Mouse (Mus musculus): ENCODE measurements around the gene AF067063.
"Not testable (repeated sequence)": the region's sequence is repeated elsewhere in the genome, so short reads cannot be mapped to it uniquely, and the experiment has no call there.

Gene AF067063

DNA sequence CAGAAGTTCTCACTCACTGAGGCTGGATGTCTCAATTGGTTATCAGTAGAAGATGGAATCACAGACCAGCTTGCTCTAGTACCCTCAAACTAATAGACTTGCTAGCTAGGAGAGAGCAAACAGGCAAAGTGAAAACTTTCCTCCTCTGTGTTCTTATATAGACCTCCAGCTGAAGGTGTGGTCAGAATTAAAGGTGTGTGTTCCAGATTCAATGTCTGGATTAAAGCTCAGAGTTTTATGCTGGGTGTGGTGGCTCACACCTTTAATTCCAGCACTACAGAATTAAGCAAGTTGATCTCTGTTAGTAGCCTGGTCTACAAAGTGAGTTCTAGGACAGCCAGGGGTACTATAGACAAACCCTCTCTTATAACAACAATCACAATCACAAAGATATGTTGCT lies at the start of gene AF067063:
Gene AF067063 (minus strand): TSS at position 101 of the 400 bp plus-strand sequence.
- DNase-seq, result not testable (repeated sequence)

DNA sequence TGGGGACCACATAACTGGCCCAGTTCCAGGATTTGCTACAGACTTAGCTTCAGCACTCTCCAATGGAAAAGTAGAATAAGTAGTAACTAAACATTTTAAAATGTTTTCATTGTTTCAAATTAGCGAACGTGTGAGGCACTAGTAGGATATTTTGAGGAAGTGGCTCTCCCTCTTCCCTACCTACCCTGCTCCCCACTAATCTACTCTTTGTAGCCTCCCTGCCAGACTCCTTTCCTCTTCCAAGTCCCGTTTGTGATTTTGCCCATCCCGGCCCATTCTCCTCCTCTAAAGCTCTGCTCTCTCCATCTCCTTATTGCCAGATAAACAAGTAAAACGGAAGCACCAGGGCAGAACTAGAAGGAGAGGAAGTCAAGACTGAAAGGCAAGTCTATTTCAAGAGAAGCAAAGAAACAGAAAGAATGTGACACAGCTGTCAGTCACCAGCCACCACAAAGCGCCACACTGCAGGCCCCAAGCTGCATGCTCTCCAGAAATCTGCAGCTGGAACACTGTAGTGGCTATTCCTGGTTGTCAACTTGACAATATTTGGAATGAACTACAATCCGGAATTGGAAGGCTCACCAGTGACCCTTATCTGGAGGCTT lies 34.5 kb upstream of the AF067063 start:
- DNase-seq, result not testable (repeated sequence)

DNA sequence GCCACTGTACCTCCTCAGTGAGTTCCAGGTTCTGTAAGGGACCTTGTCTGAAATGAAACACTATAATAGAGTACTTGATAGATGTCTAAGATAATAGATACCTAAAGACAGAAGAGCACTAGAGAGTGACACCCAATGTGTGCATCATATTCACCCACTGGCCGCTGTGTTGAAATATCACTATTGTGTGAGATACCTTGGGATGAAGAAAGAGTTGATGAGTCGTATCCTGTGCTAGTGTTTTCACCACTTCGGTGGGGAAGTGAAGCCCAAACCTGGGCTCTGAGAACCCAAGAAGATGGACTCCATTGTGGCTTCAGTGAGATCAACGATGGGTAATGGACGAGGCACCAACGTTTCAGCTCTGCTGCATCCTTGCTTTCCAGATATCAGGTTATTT lies 32.4 kb upstream of the AF067063 start:
- not testable (repeated sequence) for DNase-seq

DNA sequence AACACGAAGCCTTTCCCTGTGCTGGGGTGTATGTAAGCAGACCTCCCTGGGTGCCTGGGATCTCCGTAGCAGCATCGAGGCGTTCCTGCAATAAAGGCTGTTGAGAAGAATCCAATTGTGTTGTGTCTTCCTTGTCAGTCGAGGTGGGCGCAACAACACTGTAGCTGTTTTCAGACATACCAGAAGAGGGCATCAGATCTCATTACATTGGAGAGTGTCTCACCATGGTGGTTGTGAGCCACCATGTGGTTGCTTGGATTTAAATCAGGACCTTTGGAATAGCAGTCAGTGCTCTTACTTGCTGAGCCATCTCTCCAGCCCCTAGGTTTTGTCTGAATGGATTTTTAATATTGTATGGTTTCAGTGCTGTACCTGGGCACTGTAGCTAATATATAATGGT lies 10.0 kb upstream of the AF067063 start:
- not testable (repeated sequence) for DNase-seq

DNA sequence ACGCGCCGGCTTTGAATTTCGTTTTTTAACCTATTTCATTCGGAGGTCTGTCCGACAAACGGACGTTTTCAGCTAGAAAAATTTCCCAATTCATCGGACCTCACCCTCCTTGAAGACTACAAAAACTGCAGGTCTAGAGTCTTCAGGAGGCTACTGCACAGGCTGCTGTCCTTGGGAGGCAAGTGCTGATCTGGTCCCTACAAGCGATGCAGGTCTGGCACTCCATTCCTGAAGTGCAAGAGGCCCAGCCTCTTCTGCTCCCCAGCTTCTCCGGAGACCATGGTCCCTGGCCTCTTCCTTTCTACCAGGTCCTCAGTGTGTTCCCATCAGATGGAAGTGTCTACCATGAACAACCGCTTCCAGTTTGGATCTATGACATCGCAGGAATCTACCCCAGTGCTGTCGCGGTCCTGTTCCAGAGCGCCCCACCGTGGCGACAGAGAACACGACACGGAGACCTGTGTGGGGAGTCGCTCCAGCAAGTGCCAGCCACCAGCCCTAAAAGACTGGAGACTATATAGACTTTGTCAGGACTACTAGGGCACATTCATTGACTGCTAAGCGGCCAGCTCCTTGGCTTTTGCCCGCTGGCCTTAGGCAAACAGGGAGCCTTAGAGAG lies 7.8 kb upstream of the AF067063 start:
- peak; percentile 9 to 11 for DNase-seq

DNA sequence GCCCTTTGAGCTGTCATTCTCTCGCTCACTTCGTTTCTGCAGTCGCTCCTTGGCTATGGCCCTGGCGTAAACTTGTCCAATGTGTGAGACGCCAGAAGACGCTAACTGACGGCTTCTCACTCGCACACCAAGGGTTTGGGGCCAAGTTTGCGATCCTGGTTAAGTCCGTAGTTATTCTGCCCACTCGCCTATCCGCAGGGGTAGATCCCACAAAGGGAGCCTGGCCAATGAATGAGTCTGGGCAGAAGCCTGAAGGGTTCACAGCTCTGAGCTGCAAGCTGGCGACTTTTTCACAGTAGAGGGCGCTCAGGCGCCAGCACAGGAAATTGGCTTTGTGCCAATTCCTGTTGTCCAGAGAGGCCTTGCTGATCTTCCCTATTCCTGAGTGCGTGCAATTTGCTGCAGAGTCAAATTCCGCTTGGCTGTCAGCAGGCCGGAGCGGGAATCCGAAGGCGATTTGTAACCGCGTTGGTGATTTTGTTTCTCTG lies 6.4 kb upstream of the AF067063 start:
- DNase-seq, result peak; percentile 13 to 21

DNA sequence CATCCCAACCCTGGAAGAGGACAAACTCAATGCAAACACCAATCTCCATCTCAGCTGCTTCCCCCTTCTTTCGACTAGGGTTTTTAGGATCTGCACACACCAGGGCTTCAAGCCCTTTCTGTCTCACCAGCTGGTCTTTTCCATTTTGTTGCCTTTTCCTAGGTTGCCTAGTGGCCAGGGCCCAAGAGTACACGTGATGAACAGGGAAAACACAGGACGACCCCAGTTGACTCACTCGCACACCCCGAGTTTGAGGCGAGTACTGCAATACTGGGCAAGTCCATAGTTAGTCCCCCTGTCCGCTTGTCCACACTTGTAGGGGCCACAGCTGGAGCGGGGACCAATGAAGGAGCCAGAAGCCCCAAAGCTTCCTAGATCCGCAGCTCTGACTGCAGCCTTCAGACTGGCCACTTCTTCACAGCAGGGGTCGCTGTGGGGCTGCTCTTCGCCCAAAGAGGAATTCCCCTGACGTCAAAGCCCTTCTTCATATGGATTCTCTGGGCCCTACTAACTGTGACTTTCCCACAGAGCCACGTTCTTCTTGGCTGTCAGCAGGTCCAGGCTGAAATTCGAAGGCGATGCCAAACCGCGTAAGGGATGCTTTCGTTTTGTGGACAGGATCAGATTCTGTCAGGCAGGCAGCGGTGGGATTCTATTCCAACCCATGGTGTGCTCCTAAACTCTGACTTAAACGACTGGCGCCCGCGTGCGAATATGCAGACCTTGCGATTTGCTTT lies 5.5 kb upstream of the AF067063 start, which contains the start of gene D13Ertd608e:
Gene D13Ertd608e (plus strand): TSS at position 687 of the 737 bp plus-strand sequence.
- peak; percentile 15 to 34 for DNase-seq

DNA sequence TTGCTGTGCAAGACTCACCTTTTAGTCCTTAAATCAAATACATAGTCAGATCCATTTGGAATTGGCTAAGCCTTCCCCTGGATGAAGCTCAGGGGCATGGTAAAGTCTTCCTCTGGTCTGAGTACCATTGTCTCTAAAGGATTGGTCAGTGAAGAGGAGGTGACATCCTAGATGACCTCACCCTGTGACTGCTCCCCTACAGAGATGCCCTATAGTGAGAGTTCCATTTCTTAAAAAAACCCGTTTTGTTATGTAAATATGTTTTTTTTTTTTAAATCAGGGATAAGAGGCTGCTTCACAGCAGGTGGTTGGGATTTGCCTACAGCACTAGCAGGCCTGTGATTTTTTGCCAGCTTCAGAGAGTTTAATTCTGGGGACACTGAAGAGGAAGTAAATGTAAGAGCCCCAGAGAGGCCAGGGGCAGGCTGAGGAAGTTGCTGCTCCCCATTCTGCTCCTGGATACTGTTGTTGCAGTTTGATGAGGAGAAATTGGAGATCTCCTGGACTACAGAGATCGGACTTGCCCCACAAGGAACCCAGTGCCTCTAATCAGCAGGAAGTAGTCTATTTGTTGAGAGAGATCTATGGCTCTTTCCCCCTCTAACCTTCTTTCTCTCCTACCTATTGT lies 12.3 kb downstream of the AF067063 start:
- no peak for DNase-seq

DNA sequence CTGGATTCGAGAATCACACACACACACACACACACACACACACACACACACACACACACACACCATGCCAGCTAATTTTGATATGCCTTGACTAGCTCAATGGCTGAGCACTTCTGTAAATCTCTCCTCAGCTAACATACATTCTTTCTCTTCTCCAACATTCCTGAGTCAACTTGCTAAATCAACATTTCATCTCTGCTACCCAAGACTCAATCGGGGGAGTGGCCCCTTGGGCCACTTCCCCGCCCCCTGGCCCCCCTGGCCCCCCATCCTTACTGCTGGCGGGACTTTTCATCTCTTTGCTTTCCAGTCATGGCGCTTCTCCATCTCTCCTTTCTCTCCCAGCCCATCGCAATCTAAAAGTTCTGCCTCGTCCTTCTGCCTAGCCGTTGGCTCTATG lies 13.2 kb downstream of the AF067063 start:
- DNase-seq, result no peak

DNA sequence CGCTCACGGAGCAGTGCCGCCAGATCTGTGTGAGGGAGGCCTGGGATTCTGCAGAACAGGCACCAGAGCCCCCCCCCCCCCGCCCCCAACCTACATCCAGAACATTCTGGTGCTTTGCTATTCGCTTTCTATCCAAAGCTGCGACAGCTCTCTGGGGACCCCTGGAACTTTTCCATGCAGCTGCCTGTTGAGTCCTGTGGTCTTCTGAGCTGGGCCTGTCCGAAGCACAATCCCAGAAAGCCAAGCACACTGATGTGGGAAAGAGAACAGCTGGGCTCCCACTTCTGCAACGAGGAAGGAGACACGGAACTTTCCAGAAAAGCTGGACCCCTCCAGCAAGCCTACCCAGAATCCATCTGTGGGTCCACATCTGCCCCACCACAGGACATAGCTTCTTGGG lies 20.0 kb downstream of the AF067063 start:
- no peak for DNase-seq

DNA sequence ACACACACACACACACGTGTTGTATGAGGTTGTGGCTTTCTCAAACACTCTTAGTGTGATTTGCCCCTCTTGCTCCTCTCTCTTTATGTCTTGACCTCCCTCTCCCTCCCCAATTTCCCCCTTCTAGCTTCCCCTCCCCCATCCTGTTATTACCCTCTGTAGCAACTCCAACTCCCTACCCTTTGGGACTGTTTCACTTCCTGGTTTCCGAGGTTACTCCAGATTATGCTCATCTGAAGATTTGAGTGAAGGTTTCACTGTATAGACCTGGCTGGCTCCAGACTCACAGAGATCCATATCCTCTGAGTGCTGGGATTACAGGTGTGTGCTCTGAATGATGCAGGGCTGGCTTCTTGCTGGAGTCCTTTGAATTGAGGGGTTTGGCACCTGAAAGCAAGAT lies 21.1 kb downstream of the AF067063 start:
- no peak for DNase-seq

DNA sequence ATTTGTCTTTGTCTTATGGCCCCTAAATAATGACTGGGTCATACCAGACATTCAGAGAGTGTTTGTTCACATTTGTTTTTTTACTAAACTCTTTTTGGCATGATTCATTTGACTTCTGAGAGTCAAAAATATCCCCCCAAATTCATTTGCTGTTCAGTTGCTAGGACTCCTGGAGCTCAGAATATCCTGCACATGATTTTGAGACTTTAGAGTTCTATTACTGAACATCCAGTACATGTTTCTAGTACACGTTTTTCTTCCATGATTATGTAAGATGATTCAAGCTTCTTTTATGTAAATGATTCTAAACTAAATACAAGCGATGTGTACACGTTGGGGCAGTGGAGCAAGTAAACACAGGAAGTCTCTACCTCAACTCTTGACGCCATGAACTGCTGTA lies 32.4 kb downstream of the AF067063 start:
- no peak for DNase-seq

DNA sequence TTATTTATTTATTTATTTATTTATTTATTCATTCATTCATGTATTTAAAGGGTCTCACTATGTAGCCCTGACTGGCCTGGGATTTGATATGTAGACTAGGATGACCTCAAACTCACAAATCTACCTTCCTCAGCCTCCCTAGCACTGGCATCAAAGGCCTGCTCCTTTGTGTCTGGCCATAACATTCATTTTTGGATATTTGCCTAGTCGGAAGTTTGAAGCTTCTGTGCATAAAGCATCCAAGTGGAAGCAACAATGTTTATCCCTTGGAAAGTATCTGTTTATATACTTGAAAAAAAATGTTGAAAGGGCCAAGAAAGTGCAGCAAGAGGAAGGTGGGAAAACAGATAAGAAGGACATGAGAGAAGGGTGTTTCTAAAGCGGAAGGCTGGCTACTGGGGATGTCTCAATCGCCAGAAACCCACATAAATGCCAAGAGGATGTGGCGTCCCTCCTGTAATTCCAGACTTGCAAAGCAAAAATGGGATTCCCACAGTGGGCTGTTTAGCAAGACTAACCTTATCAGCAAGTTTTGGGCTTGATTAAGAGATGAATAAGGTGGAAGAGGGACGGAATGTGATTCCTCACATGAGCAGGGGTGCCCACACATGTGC lies 37.1 kb downstream of the AF067063 start:
- DNase-seq, result no peak

DNA sequence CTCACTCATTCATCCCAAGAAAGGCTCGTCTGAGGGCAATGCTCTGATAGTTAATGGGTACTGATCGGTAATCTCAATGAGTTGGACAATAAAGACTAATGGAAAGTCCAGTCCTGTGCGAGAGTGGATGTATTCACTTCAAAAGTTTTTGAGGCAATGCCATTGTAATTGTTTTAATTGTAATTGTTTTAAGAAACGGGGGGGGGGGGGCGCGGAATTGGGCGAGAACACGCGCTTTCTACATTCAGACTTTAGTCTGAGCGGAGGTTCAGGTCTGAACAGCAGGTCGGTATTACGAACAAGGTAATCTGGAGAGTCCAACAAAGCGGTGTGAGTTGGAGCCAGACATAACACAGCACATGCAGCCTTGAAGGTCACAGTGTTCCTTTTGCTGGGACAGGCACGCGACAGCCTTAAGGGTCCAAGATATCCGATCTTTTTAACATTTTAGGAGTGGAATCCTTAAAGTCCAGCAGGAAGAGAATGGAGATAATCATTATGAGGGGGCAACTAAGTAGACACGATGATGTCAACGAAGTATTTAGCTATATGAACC lies 38.4 kb downstream of the AF067063 start:
- peak; percentile 15 to 17 for DNase-seq

DNA sequence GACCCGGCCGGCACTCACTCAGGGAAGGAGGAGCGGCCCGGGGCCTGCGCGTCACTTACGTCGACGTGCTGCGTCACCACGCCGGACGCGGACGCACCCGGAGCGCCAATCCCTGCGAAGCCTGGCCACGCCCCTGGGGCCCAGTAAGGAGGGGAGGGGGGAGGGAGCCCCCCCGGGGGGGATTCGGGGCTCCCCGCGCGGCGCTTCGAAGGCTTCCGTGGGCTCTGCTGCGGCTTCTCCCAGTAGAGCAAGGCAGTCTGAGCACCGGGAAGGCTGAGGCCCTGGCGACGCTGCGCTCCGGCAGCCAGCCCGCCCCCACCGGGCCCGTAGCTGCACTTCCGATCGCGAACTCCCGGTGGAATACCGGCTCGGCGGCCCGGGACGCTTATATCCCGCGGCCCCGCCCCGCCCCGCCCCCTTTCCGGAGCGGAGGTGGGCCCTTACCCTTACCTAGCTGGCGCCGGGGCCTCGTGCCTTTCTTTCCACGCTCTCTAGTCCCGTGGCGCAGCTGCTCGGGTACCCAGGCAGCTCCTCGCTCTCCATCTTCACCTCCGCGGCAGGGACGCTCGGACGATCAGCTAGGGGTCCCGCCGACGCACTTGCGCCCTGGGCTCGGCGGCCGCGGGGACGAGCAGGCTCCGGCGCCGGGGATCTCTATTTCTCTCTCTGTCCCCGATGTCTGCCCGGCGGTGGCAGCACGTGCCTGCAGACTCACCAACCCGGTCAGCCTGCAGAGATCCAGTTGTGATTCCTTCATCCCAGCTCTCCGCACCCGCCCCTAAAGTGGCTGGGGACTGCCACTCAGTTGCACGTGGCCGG lies 39.0 kb downstream of the AF067063 start, which contains the start of gene Zfp131:
Gene Zfp131 (minus strand): TSS at position 129 of the 819 bp plus-strand sequence.
- DNase-seq, result peak; percentile 92 to 93

DNA sequence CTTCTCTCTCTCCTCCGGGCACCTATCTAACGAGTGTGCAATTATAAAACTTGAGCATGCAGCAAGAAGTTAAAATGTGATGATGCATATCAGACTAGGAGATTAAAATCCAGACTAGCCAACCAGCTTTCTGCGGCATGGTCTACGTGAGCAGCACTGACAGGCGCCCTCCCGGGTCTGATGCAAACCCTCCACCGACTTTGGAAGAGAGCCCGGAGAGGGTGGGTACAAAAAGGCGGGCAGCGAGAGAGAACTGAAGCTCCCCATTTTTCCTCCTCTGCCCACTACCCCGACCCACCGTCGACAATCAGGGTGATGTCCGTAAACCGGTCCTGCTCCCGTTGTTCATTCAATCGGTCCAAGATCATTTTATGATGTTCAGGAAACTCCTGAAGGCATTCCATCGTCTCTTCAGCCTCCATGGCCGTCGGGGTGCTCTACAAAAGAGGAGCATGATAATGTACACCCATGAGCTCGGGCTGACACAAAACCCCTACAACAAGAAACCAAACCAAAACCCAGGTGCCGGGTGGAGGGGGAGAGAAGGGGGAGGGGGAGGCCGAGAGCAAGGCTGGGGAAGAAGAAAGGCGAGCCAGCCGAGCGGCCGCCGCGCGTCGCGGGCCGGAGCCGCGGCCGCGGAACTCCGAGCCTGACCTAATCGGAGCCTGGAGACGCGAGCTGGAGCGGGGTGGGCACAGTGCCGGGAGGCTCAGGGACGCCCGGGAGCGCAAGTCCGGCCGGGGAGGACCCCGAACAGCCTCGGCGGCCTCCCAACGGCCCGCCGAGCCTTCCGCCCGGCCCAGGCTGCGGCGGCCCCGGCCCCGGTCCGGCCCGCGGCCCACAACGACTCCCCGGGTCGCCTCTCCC lies 39.9 kb downstream of the AF067063 start:
- peak; percentile 29 to 31 for DNase-seq

DNA sequence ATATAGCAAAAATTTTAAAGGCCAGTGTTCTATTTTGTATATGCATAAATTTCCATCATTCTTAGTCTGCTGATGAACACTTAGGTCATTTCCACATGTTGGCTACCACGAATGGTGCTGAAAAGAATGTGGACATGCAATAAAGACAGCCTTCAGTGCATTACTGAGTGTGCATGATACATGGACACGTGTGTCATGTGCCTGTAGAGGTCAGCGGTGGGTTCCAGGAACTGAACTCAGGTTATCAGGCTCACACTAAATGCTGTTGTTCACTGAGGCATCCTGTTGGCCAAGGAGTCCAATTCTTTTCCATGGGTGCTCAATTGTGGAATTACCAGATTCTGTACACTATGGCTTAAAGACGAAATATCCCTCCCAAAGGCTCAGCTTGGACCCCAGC lies 46.4 kb downstream of the AF067063 start:
- no peak for DNase-seq
